14 mouse cellular contexts compared by ENCODE assay signal in genomic region chr13:47552251-47552650, GRCm38 (mm10).
"Had no signal": no experiment of that assay in that cellular context is flagged by ENCODE, and none has a peak within 500 bp of the region (broad histone marks: within the 10 kb centered on the region; RNA-seq: fewer than 3 reads in every experiment).

No protein-coding gene starts in this region.

- DNase-seq: gastrocnemius, adult 2 months; gastrocnemius, postnatal 14 days; gastrocnemius, postnatal 36 days; heart, adult 11 months; heart, adult 2 months; heart, postnatal 10 days; heart, postnatal 4 days; kidney, adult 18-20 months; kidney, adult 8-10 months; kidney, postnatal 10 days; kidney, postnatal 25 days; kidney, postnatal 4 days; liver; liver, embryonic 13.5 days had no signal
